In the genomic region with DNA sequence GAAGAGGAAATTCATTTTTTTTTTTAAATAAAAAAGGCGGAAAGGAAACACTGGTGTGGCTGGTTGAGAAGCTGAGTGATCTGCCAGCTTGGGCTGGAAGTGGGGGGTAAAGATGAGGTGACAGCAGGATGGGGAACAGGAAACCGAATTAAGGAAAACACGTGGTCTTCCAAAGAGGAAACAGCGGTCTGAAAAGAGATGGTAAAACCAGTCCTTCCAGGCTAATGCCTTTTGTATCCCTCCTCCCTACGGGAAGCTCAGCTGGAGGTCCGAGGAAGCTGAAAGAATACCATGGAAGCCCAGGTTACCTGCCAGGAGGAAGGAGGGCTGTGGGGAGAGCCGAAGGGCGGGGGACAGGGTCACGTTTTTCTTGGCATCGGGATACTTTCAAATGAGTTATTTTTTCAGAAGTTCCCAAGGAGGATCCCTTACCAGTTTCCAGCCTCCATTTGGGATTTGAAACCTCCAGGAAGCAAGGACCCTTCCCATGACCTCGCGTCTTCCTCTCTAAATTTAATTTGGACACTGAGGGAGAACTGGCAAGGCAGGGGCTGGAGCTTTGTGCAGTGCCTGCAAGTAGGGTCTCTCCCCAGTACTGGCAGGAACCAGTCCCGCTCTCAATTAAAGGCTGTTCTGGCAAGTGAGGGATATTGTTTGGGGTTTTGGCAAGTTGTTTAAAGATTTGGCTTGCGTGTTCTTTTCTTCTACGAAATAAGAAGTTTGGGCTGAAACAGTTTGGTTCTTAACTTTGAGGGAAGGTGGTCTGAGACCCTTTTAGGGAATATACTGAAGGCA, we compare ENCODE assay signal across 8 mouse cellular contexts.
DNase-seq lines count a peak whose midpoint lies in the region; ATAC-seq and TF ChIP-seq lines count a peak whose summit lies in the region.
"Had no signal": no experiment of that assay in that cellular context is flagged by ENCODE, and none has a peak within 500 bp of the region (broad histone marks: within the 10 kb centered on the region; RNA-seq: fewer than 3 reads in every experiment).

No protein-coding gene starts in this region.

- no peak for TF ChIP-seq CTCF in lung, postnatal 0 days (IDR thresholded peaks at IDR 0.05)
- no peak for TF ChIP-seq CTCF in lung, adult 2 months (IDR thresholded peaks at IDR 0.05; ENCODE audit: insufficient read depth, low read length)

- TF ChIP-seq POLR2A in lung, adult 2 months (IDR thresholded peaks at IDR 0.05; ENCODE audit: borderline replicate concordance, extremely low read depth, low read depth, low read length) = no peak

- no peak overlapping the region for H3K4me3 ChIP-seq in lung, postnatal 0 days (ENCODE audit: low read depth, low read length)
- no peak overlapping the region for H3K4me3 ChIP-seq in lung, adult 2 months (replicated peaks; ENCODE audit: extremely low read depth, low read depth, low read length)
- H3K4me3 ChIP-seq: liver, embryonic 15.5 days had no signal

- H3K27ac ChIP-seq in lung, postnatal 0 days (ENCODE audit: low read length) = no peak overlapping the region
- H3K27ac ChIP-seq: liver, embryonic 15.5 days had no signal

- DNase-seq in lung, postnatal 0 days (ENCODE audit: low spot score) = peak; percentile 46
- DNase-seq in lung, adult 2 months = no peak
- peak; percentile 99 for DNase-seq in heart, adult 11 months
- peak; percentile 60 for DNase-seq in kidney, adult 9 months
- peak; percentile 35 for DNase-seq in splenic B cell, adult 2 months (ENCODE audit: low read depth, low spot score)
- DNase-seq in spleen, adult 12 weeks (ENCODE audit: low spot score) = no peak
- no peak for DNase-seq in retina, embryonic 14.5 days (ENCODE audit: low spot score)

- no peaks in the 10 kb centered on the region for H3K27me3 ChIP-seq in lung, postnatal 0 days (replicated peaks; ENCODE audit: insufficient read depth, low read length)
- no peaks in the 10 kb centered on the region for H3K27me3 ChIP-seq in splenic B cell, adult 2 months (ENCODE audit: control insufficient read depth, insufficient read depth, low read length, poor library complexity, severe bottlenecking)

- H3K4me1 ChIP-seq in lung, postnatal 0 days (ENCODE audit: insufficient read depth, low read depth, low read length) = peaks cover 8% of the 10 kb centered on the region; the same call in 1 of the 2 replicates
- peaks cover 15% of the 10 kb centered on the region for H3K4me1 ChIP-seq in lung, adult 2 months (ENCODE audit: control insufficient read depth, insufficient read depth, low read length)

- H3K9me3 ChIP-seq in lung, postnatal 0 days (ENCODE audit: low read length) = no peaks in the 10 kb centered on the region
- H3K9me3 ChIP-seq: liver, embryonic 15.5 days had no signal

- no peak overlapping the region for H3K9ac ChIP-seq in lung, postnatal 0 days (replicated peaks; ENCODE audit: low read depth)
- H3K9ac ChIP-seq: liver, embryonic 15.5 days had no signal

- H3K4me2 ChIP-seq in lung, postnatal 0 days (replicated peaks; ENCODE audit: low read depth, low read length) = peak overlapping the region; percentile 25; the same call in 1 of the 2 replicates
- H3K4me2 ChIP-seq: liver, embryonic 15.5 days had no signal

- no peak for ATAC-seq in lung, postnatal 0 days

- TF ChIP-seq EP300 in lung, postnatal 0 days (IDR thresholded peaks at IDR 0.05) = no peak

- 40% methylated on average over 15 of the region's 15 CpGs for WGBS in lung, postnatal 0 days
- 33% methylated on average over 15 of the region's 15 CpGs for WGBS in lung, adult 2 months

- no peaks in the 10 kb centered on the region for H3K36me3 ChIP-seq in lung, postnatal 0 days (ENCODE audit: insufficient read depth, low read length)
- H3K36me3 ChIP-seq in splenic B cell, adult 2 months (ENCODE audit: control insufficient read depth, insufficient read depth, low read length, poor library complexity, severe bottlenecking) = no peaks in the 10 kb centered on the region
- H3K36me3 ChIP-seq: liver, embryonic 15.5 days had no signal

Comparison
In these comparisons a context has a peak if more than half of its experiments do, and no peak if none do; other contexts are left out.
1. DNase-seq: peak in lung, postnatal 0 days (single experiment), heart, adult 11 months (single experiment), kidney, adult 9 months (single experiment) and splenic B cell, adult 2 months (single experiment); none in lung, adult 2 months (single experiment), spleen, adult 12 weeks (single experiment) and retina, embryonic 14.5 days (single experiment).